Mouse (Mus musculus): ENCODE results near the gene Chst4. TPM values are rescaled to one million over a fixed set of nuclear protein-coding genes. Genes with fewer than 3 reads are reported as not detected.

Gene Chst4
- polyA plus RNA-seq, 1 experiment from 2014 or later = not detected

GRCm38 (mm10) chr8:109979339-109979738, 60.2 kb downstream of the Chst4 start:
- Histone ChIP-seq H3K9me3 (replicated peaks; ENCODE audit: control insufficient read depth, low read length) (no peaks in the 10 kb centered on the region), H3K4me2 (ENCODE audit: low read length) (no peak overlapping the region), H3K9ac (ENCODE audit: low read length) (no peak overlapping the region), H3K27me3 (replicated peaks; ENCODE audit: control insufficient read depth, insufficient read depth, low read length) (no peaks in the 10 kb centered on the region), H3K27ac (ENCODE audit: low read depth, low read length) (no peak overlapping the region), H3K4me1 (ENCODE audit: control insufficient read depth, insufficient read depth, low read length) (peaks cover 7% of the 10 kb centered on the region; the same call in 1 of the 2 replicates), H3K36me3 (ENCODE audit: control insufficient read depth, insufficient read depth, low read length) (no peaks in the 10 kb centered on the region), H3K4me3 (ENCODE audit: low read depth, low read length) (no peak overlapping the region)
- 80% methylated on average over 6 of the region's 6 CpGs for WGBS
- no peak for ATAC-seq
- no peak for DNase-seq (ENCODE audit: low spot score)

Other genes with a start within 250 kb of the Chst4 start
- 3.7 and 5.0 TPM in 2 replicates for gene Phlpp2, start 171.2 kb downstream of the Chst4 start, polyA plus RNA-seq (2014; fragmentation: Nextera tagmentation; extraction: Ambion mirVana)
- gene Marveld3, start 77.5 kb downstream of the Chst4 start, polyA plus RNA-seq (2014; fragmentation: Nextera tagmentation; extraction: Ambion mirVana) = 0.79 and 1.3 TPM in 2 replicates
- not detected in 2 replicates for gene Tat, start 49.3 kb downstream of the Chst4 start, polyA plus RNA-seq (2014; fragmentation: Nextera tagmentation; extraction: Ambion mirVana)
- gene Zfp612, start 40.0 kb upstream of the Chst4 start, polyA plus RNA-seq (2014; fragmentation: Nextera tagmentation; extraction: Ambion mirVana) = 16.4 and 17.4 TPM in 2 replicates
- gene Gm21964, start 61.5 kb upstream of the Chst4 start, polyA plus RNA-seq (2014; fragmentation: Nextera tagmentation; extraction: Ambion mirVana) = not detected in 2 replicates
- gene Gm17720, start 63.0 kb upstream of the Chst4 start, polyA plus RNA-seq (2014; fragmentation: Nextera tagmentation; extraction: Ambion mirVana) = not detected in 2 replicates
- gene Calb2, start 128.5 kb upstream of the Chst4 start, polyA plus RNA-seq (2014; fragmentation: Nextera tagmentation; extraction: Ambion mirVana) = 93.2 and 128 TPM in 2 replicates
- gene Cmtr2, start 175.9 kb upstream of the Chst4 start, polyA plus RNA-seq (2014; fragmentation: Nextera tagmentation; extraction: Ambion mirVana) = 12.9 and 14.4 TPM in 2 replicates
- gene Hydin, start 227.2 kb upstream of the Chst4 start, polyA plus RNA-seq (2014; fragmentation: Nextera tagmentation; extraction: Ambion mirVana) = 0.13 and 0.38 TPM in 2 replicates

Measured in forebrain, embryonic 14.5 days (tissue).